Mouse (Mus musculus) right cerebral cortex, adult 2 months (tissue): ENCODE data around the gene Clic3.

Experiments used
- DNase-seq, 2 experiments: peaks; one replicate each; pipeline ENCODE4 v3.0.0; 2021 to 2022; ENCODE audit warnings: low spot score in 2 of 2

Clic3 gene

GRCm38 (mm10) chr2:25480541-25480940 lies 23.9 kb downstream of the Clic3 start:
- DNase-seq = no peak

GRCm38 (mm10) chr2:25482969-25483368 lies 26.3 kb downstream of the Clic3 start:
- peak in 1 of 2 experiments; percentile 42 for DNase-seq

- DNase-seq = no peak
Measured at GRCm38 (mm10) chr2:25484901-25485647, 28.4 kb downstream of the Clic3 start.

- DNase-seq = no peak
Measured at GRCm38 (mm10) chr2:25487965-25488670, 31.5 kb downstream of the Clic3 start.

GRCm38 (mm10) chr2:25488671-25489068 lies 32.0 kb downstream of the Clic3 start:
- DNase-seq = no peak

- DNase-seq = no peak
Measured at GRCm38 (mm10) chr2:25492988-25493387, 36.4 kb downstream of the Clic3 start.

GRCm38 (mm10) chr2:25493476-25493961 lies 36.9 kb downstream of the Clic3 start, which contains the start of gene Lcn12:
Gene Lcn12, minus strand, starts transcription at chr2:25493911.
- DNase-seq = no peak

GRCm38 (mm10) chr2:25496462-25496861 lies 39.8 kb downstream of the Clic3 start:
- peak; percentile 25 to 37 for DNase-seq

GRCm38 (mm10) chr2:25497846-25498575 lies 41.4 kb downstream of the Clic3 start:
- no peak for DNase-seq

GRCm38 (mm10) chr2:25498622-25499478 lies 42.2 kb downstream of the Clic3 start:
- DNase-seq = no peak

GRCm38 (mm10) chr2:25500071-25500575 lies 43.5 kb downstream of the Clic3 start:
- no peak for DNase-seq

GRCm38 (mm10) chr2:25500576-25501405 lies 44.2 kb downstream of the Clic3 start, which contains the start of gene Fbxw5:
Gene Fbxw5, plus strand, starts transcription at chr2:25500750.
- peak; percentile 77 to 82 for DNase-seq

- DNase-seq = no peak
Measured at GRCm38 (mm10) chr2:25501593-25502486, 45.2 kb downstream of the Clic3 start, which contains the start of gene C8g. Gene C8g, minus strand, starts transcription at chr2:25501719.

- DNase-seq = no peak
Measured at GRCm38 (mm10) chr2:25502726-25503125, 46.1 kb downstream of the Clic3 start.

GRCm38 (mm10) chr2:25504538-25504937 lies 47.9 kb downstream of the Clic3 start:
- no peak for DNase-seq

GRCm38 (mm10) chr2:25505000-25505399 lies 48.4 kb downstream of the Clic3 start:
- DNase-seq = no peak

GRCm38 (mm10) chr2:25505860-25506259 lies 49.2 kb downstream of the Clic3 start:
- no peak for DNase-seq

GRCm38 (mm10) chr2:25506964-25507363 lies 50.3 kb downstream of the Clic3 start:
- no peak for DNase-seq
